Comparison of ENCODE assay signal across 10 mouse cellular contexts in the genomic region with DNA sequence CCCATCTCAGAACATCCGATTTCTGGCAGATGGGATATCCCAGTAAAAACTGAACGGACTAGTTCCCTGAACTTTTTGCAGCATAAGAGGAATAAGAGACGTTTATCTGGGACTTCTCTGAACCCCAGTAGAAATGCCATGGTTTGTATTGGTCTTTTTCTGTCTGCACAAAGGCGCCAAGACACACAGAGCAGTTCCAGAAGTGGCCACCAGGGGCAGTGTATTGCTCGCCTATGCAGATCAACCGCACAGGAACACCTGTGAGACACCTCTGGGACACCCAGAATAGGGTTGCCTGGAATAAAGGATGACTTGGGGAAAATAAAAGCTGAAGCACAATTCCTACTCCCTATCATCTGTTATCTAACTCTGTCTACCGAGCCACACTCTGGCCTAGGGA.
DNase-seq lines count a peak whose midpoint lies in the region; ATAC-seq lines count a peak whose summit lies in the region.
"Had no signal": no experiment of that assay in that cellular context is flagged by ENCODE, and none has a peak within 500 bp of the region (broad histone marks: within the 10 kb centered on the region; RNA-seq: fewer than 3 reads in every experiment).

No protein-coding gene starts in this region.

- H3K27me3 ChIP-seq in heart, embryonic 11.5 days (ENCODE audit: control insufficient read depth, insufficient read depth, low read length): no peaks in the 10 kb centered on the region
- H3K27me3 ChIP-seq: embryonic facial prominence, embryonic 15.5 days had no signal

- 61% methylated on average over 7 of the region's 7 CpGs for WGBS in heart, embryonic 11.5 days (ENCODE audit: insufficient replicate concordance)
- WGBS in large intestine, adult 2 months: 71% methylated on average over 7 of the region's 7 CpGs

- intact Hi-C loops in heart, postnatal 10 days (cut with DNase I): no loop called here

- no peak for ATAC-seq in heart, embryonic 11.5 days (replicated peaks; ENCODE audit: insufficient number of reproducible peaks, low FRiP score, low TSS enrichment)
- ATAC-seq in activated CD4-positive, CD25-positive, alpha-beta regulatory T cell, adult 4 months: no peak

- no peak overlapping the region for H3K9ac ChIP-seq in heart, embryonic 11.5 days (ENCODE audit: low read depth, low read length)
- H3K9ac ChIP-seq: embryonic facial prominence, embryonic 15.5 days had no signal

- H3K4me2 ChIP-seq in heart, embryonic 11.5 days: no peak overlapping the region
- H3K4me2 ChIP-seq: embryonic facial prominence, embryonic 15.5 days had no signal

- no peaks in the 10 kb centered on the region for H3K36me3 ChIP-seq in heart, embryonic 11.5 days (ENCODE audit: control insufficient read depth, insufficient read depth, low read length)
- H3K36me3 ChIP-seq: embryonic facial prominence, embryonic 15.5 days had no signal

- H3K27ac ChIP-seq in heart, embryonic 11.5 days (ENCODE audit: low read depth, low read length): no peak overlapping the region
- H3K27ac ChIP-seq: embryonic facial prominence, embryonic 15.5 days; macrophage had no signal

- no peaks in the 10 kb centered on the region for H3K9me3 ChIP-seq in heart, embryonic 11.5 days (replicated peaks; ENCODE audit: control insufficient read depth, low read length)
- H3K9me3 ChIP-seq: embryonic facial prominence, embryonic 15.5 days had no signal

- no peak overlapping the region for H3K4me3 ChIP-seq in heart, embryonic 11.5 days (ENCODE audit: low read depth, low read length)
- H3K4me3 ChIP-seq: embryonic facial prominence, embryonic 15.5 days had no signal

- peak; percentile 18 to 49 for DNase-seq in heart, postnatal 10 days
- DNase-seq in urinary bladder, postnatal 14 days (ENCODE audit: low spot score): peak; percentile 24
- no peak for DNase-seq in urinary bladder, postnatal 36 days (ENCODE audit: low spot score in 2 of 2)
- peak; percentile 59 to 73 for DNase-seq in cerebellum, postnatal 10 days
- peak; percentile 1 for DNase-seq in large intestine, adult 2 months (ENCODE audit: low read depth, low spot score)
- DNase-seq in spleen, postnatal 14 days (ENCODE audit: low spot score in 2 of 2): peak; percentile 9 to 14

- no peaks in the 10 kb centered on the region for H3K4me1 ChIP-seq in heart, embryonic 11.5 days (ENCODE audit: control insufficient read depth, insufficient read depth, low read length)
- H3K4me1 ChIP-seq: embryonic facial prominence, embryonic 15.5 days had no signal

Comparison
In these comparisons a context has a peak if more than half of its experiments do, and no peak if none do; other contexts are left out.
1. DNase-seq: peak in heart, postnatal 10 days (2 of 2), urinary bladder, postnatal 14 days (single experiment), cerebellum, postnatal 10 days (2 of 2), large intestine, adult 2 months (single experiment) and spleen, postnatal 14 days (2 of 2); none in urinary bladder, postnatal 36 days (0 of 2).